ENCODE assay signal across 20 mouse cellular contexts in genomic region chr13:64187065-64187464, GRCm38 (mm10). TPM values are rescaled to one million over a fixed set of nuclear protein-coding genes. Genes with fewer than 3 reads are reported as not detected.
DNase-seq lines count a peak whose midpoint lies in the region; ATAC-seq and TF ChIP-seq lines count a peak whose summit lies in the region.
"Had no signal": no experiment of that assay in that cellular context is flagged by ENCODE, and none has a peak within 500 bp of the region (broad histone marks: within the 10 kb centered on the region; RNA-seq: fewer than 3 reads in every experiment).

No protein-coding gene starts in this region.

- H3K4me3 ChIP-seq in heart, embryonic 12.5 days: no peak overlapping the region
- no peak overlapping the region for H3K4me3 ChIP-seq in heart, embryonic 10.5 days
- no peak overlapping the region for H3K4me3 ChIP-seq in lung, embryonic 14.5 days (ENCODE audit: low read depth, low read length)
- H3K4me3 ChIP-seq: embryonic facial prominence, embryonic 10.5 days; forebrain, embryonic 12.5 days; limb, embryonic 12.5 days; liver, embryonic 12.5 days; midbrain, embryonic 10.5 days had no signal

- H3K9me3 ChIP-seq in heart, embryonic 12.5 days (replicated peaks): no peaks in the 10 kb centered on the region
- H3K9me3 ChIP-seq in heart, embryonic 10.5 days: no peaks in the 10 kb centered on the region
- H3K9me3 ChIP-seq in lung, embryonic 14.5 days (ENCODE audit: low read depth, low read length): no peaks in the 10 kb centered on the region
- H3K9me3 ChIP-seq: embryonic facial prominence, embryonic 10.5 days; forebrain, embryonic 12.5 days; limb, embryonic 12.5 days; liver, embryonic 12.5 days; midbrain, embryonic 10.5 days had no signal

- H3K9ac ChIP-seq in heart, embryonic 12.5 days: no peak overlapping the region
- no peak overlapping the region for H3K9ac ChIP-seq in lung, embryonic 14.5 days
- H3K9ac ChIP-seq: forebrain, embryonic 12.5 days; limb, embryonic 12.5 days; liver, embryonic 12.5 days had no signal

- peaks cover 50% of the 10 kb centered on the region for H3K36me3 ChIP-seq in heart, embryonic 12.5 days
- H3K36me3 ChIP-seq in heart, embryonic 10.5 days: peaks cover 72% of the 10 kb centered on the region
- H3K36me3 ChIP-seq in lung, embryonic 14.5 days (ENCODE audit: insufficient read depth): peaks cover 18% of the 10 kb centered on the region; the same call in 1 of the 2 replicates

- peaks cover 16% of the 10 kb centered on the region for H3K4me1 ChIP-seq in heart, embryonic 12.5 days (replicated peaks)
- H3K4me1 ChIP-seq in heart, embryonic 10.5 days: 0 out of 2 replicates have a peak, but pooled peaks cover 3% of the 10 kb centered on the region
- H3K4me1 ChIP-seq in lung, embryonic 14.5 days (ENCODE audit: insufficient read depth): no peaks in the 10 kb centered on the region
- H3K4me1 ChIP-seq: forebrain, embryonic 12.5 days; limb, embryonic 12.5 days; liver, embryonic 12.5 days; midbrain, embryonic 10.5 days had no signal

- 0 out of 2 replicates have a peak, but pooled peaks have one; percentile 44 for ATAC-seq in heart, embryonic 12.5 days (ENCODE audit: insufficient number of reproducible peaks, low FRiP score)
- peak; percentile 38; the same call in 1 of the 2 replicates for ATAC-seq in lung, embryonic 14.5 days (ENCODE audit: insufficient read depth)
- ATAC-seq in Patski: peak; percentile 54
- ATAC-seq: hindbrain, embryonic 16.5 days; intestine, postnatal 0 days; liver, embryonic 12.5 days had no signal

- H3K27me3 ChIP-seq in heart, embryonic 12.5 days (replicated peaks): no peaks in the 10 kb centered on the region
- no peaks in the 10 kb centered on the region for H3K27me3 ChIP-seq in heart, embryonic 10.5 days (ENCODE audit: insufficient read depth, poor library complexity, severe bottlenecking)
- H3K27me3 ChIP-seq in lung, embryonic 14.5 days (ENCODE audit: insufficient read depth, low read length): no peaks in the 10 kb centered on the region
- H3K27me3 ChIP-seq in Patski: no peaks in the 10 kb centered on the region
- H3K27me3 ChIP-seq: forebrain, embryonic 12.5 days; limb, embryonic 12.5 days; liver, embryonic 12.5 days had no signal

- in situ Hi-C loops in Patski (cut with MboI; ENCODE audit: low pct_unique_long_range_greater_than_20kb): no loop called here

- H3K27ac ChIP-seq in heart, embryonic 12.5 days (ENCODE audit: poor library complexity, severe bottlenecking): peak overlapping the region; percentile 59
- H3K27ac ChIP-seq in heart, embryonic 10.5 days: no peak overlapping the region
- H3K27ac ChIP-seq in lung, embryonic 14.5 days (ENCODE audit: low read depth): no peak overlapping the region
- H3K27ac ChIP-seq: embryonic facial prominence, embryonic 10.5 days; forebrain, embryonic 12.5 days; limb, embryonic 12.5 days; liver, embryonic 12.5 days; midbrain, embryonic 10.5 days; stomach, postnatal 0 days had no signal

- DNase-seq in heart, adult 18-20 months: no peak
- peak; percentile 54 for DNase-seq in heart, postnatal 4 days
- DNase-seq in heart, embryonic 10.5 days (ENCODE audit: low spot score): no peak
- peak; percentile 41 for DNase-seq in lung, embryonic 14.5 days
- DNase-seq in lung, adult 18-20 months: no peak
- DNase-seq in Patski (ENCODE audit: low read depth, low spot score): no peak
- no peak for DNase-seq in adrenal gland, adult (ENCODE audit: inconsistent age in 2 of 2, low spot score in 1 of 2)
- DNase-seq: cerebellum, adult 8-10 months; gastrocnemius, postnatal 10 days; lung, postnatal 36 days; thymus, postnatal 14 days had no signal

- no peak for TF ChIP-seq CTCF in lung, embryonic 14.5 days (IDR thresholded peaks at IDR 0.05; ENCODE audit: low read depth)
- TF ChIP-seq CTCF in Patski (IDR thresholded peaks at IDR 0.05): no peak

- CTCF ChIA-PET in Patski (lab: Charles Lee): no interaction called here

- POLR2A ChIA-PET in Patski (lab: Charles Lee): no interaction called here

- H3K4me2 ChIP-seq in heart, embryonic 12.5 days: no peak overlapping the region
- no peak overlapping the region for H3K4me2 ChIP-seq in lung, embryonic 14.5 days
- H3K4me2 ChIP-seq: forebrain, embryonic 12.5 days; limb, embryonic 12.5 days; liver, embryonic 12.5 days had no signal

RNA-seq across cellular contexts. Expression of gene Habp4, which starts 25.4 kb away (rescaled TPM):
- polyA plus RNA-seq in heart, embryonic 12.5 days (2016; fragmentation: Nextera tagmentation; extraction: Ambion mirVana): 69.8 and 75.7 TPM in 2 replicates
- 10 to 100 TPM; 47.8 to 49.4 TPM for total RNA-seq in heart, adult 18-20 months (2021)
- 10 to 100 TPM; 63.7 to 64.7 TPM for total RNA-seq in heart, postnatal 4 days (2021)
- polyA plus RNA-seq in heart, embryonic 10.5 days (2016; fragmentation: Nextera tagmentation; extraction: Ambion mirVana): 39.3 and 43.8 TPM in 2 replicates
- polyA plus RNA-seq in lung, embryonic 14.5 days (2014; fragmentation: Nextera tagmentation; extraction: Ambion mirVana): 28.5 and 30.1 TPM in 2 replicates
- 65.7 TPM for polyA plus RNA-seq in Patski (2021)

RNA-seq across cellular contexts. Expression of gene Zfp367, which starts 34.1 kb away (rescaled TPM):
- polyA plus RNA-seq in heart, embryonic 12.5 days (2016; fragmentation: Nextera tagmentation; extraction: Ambion mirVana): 28.8 and 29.7 TPM in 2 replicates
- 10 to 100 TPM; 20.8 to 21.2 TPM for total RNA-seq in heart, adult 18-20 months (2021)
- 10 to 100 TPM; 46.8 to 50.8 TPM for total RNA-seq in heart, postnatal 4 days (2021)
- polyA plus RNA-seq in heart, embryonic 10.5 days (2016; fragmentation: Nextera tagmentation; extraction: Ambion mirVana): 16.8 and 20.4 TPM in 2 replicates
- polyA plus RNA-seq in lung, embryonic 14.5 days (2014; fragmentation: Nextera tagmentation; extraction: Ambion mirVana): 29.5 and 33.6 TPM in 2 replicates
- polyA plus RNA-seq in Patski (2021): 23.3 TPM

RNA-seq across cellular contexts. Expression of gene Slc35d2, which starts 57.9 kb away (rescaled TPM):
- polyA plus RNA-seq in heart, embryonic 12.5 days (2016; fragmentation: Nextera tagmentation; extraction: Ambion mirVana): 8.6 and 9.5 TPM in 2 replicates
- 1 to 10 TPM in 1 of 2 experiments, under 1 TPM in 1; 0.89 to 1.5 TPM for total RNA-seq in heart, adult 18-20 months (2021)
- total RNA-seq in heart, postnatal 4 days (2021): 1 to 10 TPM; 3.2 to 3.3 TPM
- polyA plus RNA-seq in heart, embryonic 10.5 days (2016; fragmentation: Nextera tagmentation; extraction: Ambion mirVana): 7.7 and 8.7 TPM in 2 replicates
- polyA plus RNA-seq in lung, embryonic 14.5 days (2014; fragmentation: Nextera tagmentation; extraction: Ambion mirVana): 4.4 and 4.7 TPM in 2 replicates
- 12.6 TPM for polyA plus RNA-seq in Patski (2021)

Comparison
In these comparisons a context has a peak if more than half of its experiments do, and no peak if none do; other contexts are left out.
1. DNase-seq: peak in heart, postnatal 4 days (single experiment) and lung, embryonic 14.5 days (single experiment); none in heart, adult 18-20 months (0 of 2), heart, embryonic 10.5 days (single experiment), lung, adult 18-20 months (0 of 2), Patski (single experiment) and adrenal gland, adult (0 of 2).
2. Peak in every context shown above with its lines, with median percentiles within 50 percentile points of each other: ATAC-seq.